Mouse (Mus musculus) lung, postnatal 0 days (tissue): ENCODE measurements at regions not wholly inside any gene's neighbourhood (a gene's known extent, or its start where the extent isn't known, plus 50 kb on each side); places are given as distances from the start of the nearest gene placed in this dataset.

Experiments
- CTCF ChIP-seq: IDR thresholded peaks from 2 replicates; pipeline ENCODE4 v1.5.1; 2016; ENCODE audit warnings: antibody characterized with exemption, mild to moderate bottlenecking
- EP300 ChIP-seq: IDR thresholded peaks from 2 replicates; pipeline ENCODE4 v1.6.1; 2016; ENCODE audit warnings: antibody characterized with exemption, mild to moderate bottlenecking, control low read depth

GRCm38 (mm10) chr19:32973130-32973529 lies 215.8 kb downstream of the Pten start:
- TF ChIP-seq CTCF (no peak), EP300 (no peak)
